Mouse (Mus musculus): ENCODE measurements around the gene Wtip.

GRCm38 (mm10) chr7:34131118-34131517, 1.9 kb downstream of the Wtip start:
- no peak for TF ChIP-seq GATA1 (IDR thresholded peaks at IDR 0.05; ENCODE audit: low read length)
- no peak for TF ChIP-seq TAL1 (IDR thresholded peaks at IDR 0.05; ENCODE audit: low read length)
